In genomic region chr13:92529828-92530720, GRCm38 (mm10) we compare ENCODE assay signal across 8 mouse cellular contexts. TPM values are rescaled to one million over a fixed set of nuclear protein-coding genes. Genes with fewer than 3 reads are reported as not detected.
DNase-seq lines count a peak whose midpoint lies in the region; ATAC-seq and TF ChIP-seq lines count a peak whose summit lies in the region.

No protein-coding gene starts in this region.

- H3ac ChIP-seq in C2C12 (ENCODE audit: control insufficient read depth, insufficient read length, low read depth) = peak overlapping the region; percentile 88

- peak overlapping the region; percentile 92 for H3K27ac ChIP-seq in forebrain, embryonic 10.5 days
- H3K27ac ChIP-seq in limb, embryonic 15.5 days = peak overlapping the region; percentile 96
- H3K27ac ChIP-seq in stomach, postnatal 0 days (replicated peaks) = peak overlapping the region; percentile 95

- peaks cover 12% of the 10 kb centered on the region for H3K79me3 ChIP-seq in C2C12 (ENCODE audit: low read depth)

- no peak for DNase-seq in frontal cortex, postnatal 36 days (ENCODE audit: low spot score in 2 of 2)
- DNase-seq in forebrain, embryonic 10.5 days (ENCODE audit: extremely low spot score, low spot score) = no peak
- DNase-seq in stomach, postnatal 0 days (ENCODE audit: low spot score) = no peak
- no peak for DNase-seq in gastrocnemius, postnatal 25 days
- no peak for DNase-seq in frontal cortex, postnatal 25 days (ENCODE audit: low spot score in 2 of 2)

- peaks cover 14% of the 10 kb centered on the region for H3K4me1 ChIP-seq in forebrain, embryonic 10.5 days
- peaks cover 5% of the 10 kb centered on the region; the same call in 1 of the 2 replicates for H3K4me1 ChIP-seq in limb, embryonic 15.5 days
- H3K4me1 ChIP-seq in stomach, postnatal 0 days (replicated peaks; ENCODE audit: control insufficient read depth, insufficient read depth) = no peaks in the 10 kb centered on the region

- TF ChIP-seq EP300 in stomach, postnatal 0 days (optimal IDR thresholded peaks at IDR 0.05) = no peak

- no peaks in the 10 kb centered on the region for H3K36me3 ChIP-seq in C2C12 (ENCODE audit: control insufficient read depth, insufficient read depth)
- no peaks in the 10 kb centered on the region; the same call in 1 of the 2 replicates for H3K36me3 ChIP-seq in forebrain, embryonic 10.5 days (replicated peaks)
- H3K36me3 ChIP-seq in limb, embryonic 15.5 days = 0 out of 2 replicates have a peak, but pooled peaks cover 2% of the 10 kb centered on the region
- no peaks in the 10 kb centered on the region for H3K36me3 ChIP-seq in stomach, postnatal 0 days (ENCODE audit: control insufficient read depth, insufficient read depth, low read length)

- peak overlapping the region; percentile 55 for H3K4me2 ChIP-seq in limb, embryonic 15.5 days
- peak overlapping the region; percentile 77 for H3K4me2 ChIP-seq in stomach, postnatal 0 days (replicated peaks; ENCODE audit: low read depth)

- peak overlapping the region; percentile 49 for H3K4me3 ChIP-seq in C2C12 (ENCODE audit: insufficient read depth, poor library complexity, severe bottlenecking)
- H3K4me3 ChIP-seq in forebrain, embryonic 10.5 days = peak overlapping the region; percentile 75
- H3K4me3 ChIP-seq in limb, embryonic 15.5 days = peak overlapping the region; percentile 80
- peak overlapping the region; percentile 78 for H3K4me3 ChIP-seq in stomach, postnatal 0 days (ENCODE audit: low read depth, low read length)

- peak; percentile 82; the same call in 1 of the 2 replicates for ATAC-seq in frontal cortex, adult (ENCODE audit: low TSS enrichment)
- ATAC-seq in limb, embryonic 15.5 days (ENCODE audit: insufficient number of reproducible peaks, low FRiP score, low TSS enrichment, low read depth) = peak; percentile 85
- no peak for ATAC-seq in stomach, postnatal 0 days (ENCODE audit: low FRiP score, low TSS enrichment)

- WGBS in forebrain, embryonic 10.5 days = 4% methylated on average over 47 of the region's 47 CpGs
- 1% methylated on average over 45 of the region's 47 CpGs for WGBS in limb, embryonic 15.5 days
- 2% methylated on average over 46 of the region's 47 CpGs for WGBS in stomach, postnatal 0 days

- H3K9ac ChIP-seq in limb, embryonic 15.5 days = peak overlapping the region; percentile 61
- H3K9ac ChIP-seq in stomach, postnatal 0 days (ENCODE audit: low read length) = peak overlapping the region; percentile 82

- no peaks in the 10 kb centered on the region for H3K9me3 ChIP-seq in forebrain, embryonic 10.5 days
- no peaks in the 10 kb centered on the region for H3K9me3 ChIP-seq in limb, embryonic 15.5 days
- no peaks in the 10 kb centered on the region for H3K9me3 ChIP-seq in stomach, postnatal 0 days (ENCODE audit: control insufficient read depth, low read length)

- H3K27me3 ChIP-seq in C2C12 (ENCODE audit: control insufficient read depth, insufficient read depth, insufficient read length) = no peaks in the 10 kb centered on the region
- no peaks in the 10 kb centered on the region for H3K27me3 ChIP-seq in forebrain, embryonic 10.5 days (ENCODE audit: poor library complexity, severe bottlenecking)
- no peaks in the 10 kb centered on the region for H3K27me3 ChIP-seq in limb, embryonic 15.5 days
- no peaks in the 10 kb centered on the region for H3K27me3 ChIP-seq in stomach, postnatal 0 days (ENCODE audit: control insufficient read depth, insufficient read depth, low read length)

- H3K79me2 ChIP-seq in C2C12 (ENCODE audit: control insufficient read depth, insufficient read depth) = peaks cover 23% of the 10 kb centered on the region

- TF ChIP-seq CTCF in C2C12 (IDR thresholded peaks at IDR 0.05; ENCODE audit: control insufficient read depth, insufficient read depth, insufficient read length) = no peak
- no peak for TF ChIP-seq CTCF in stomach, postnatal 0 days (IDR thresholded peaks at IDR 0.05; ENCODE audit: low read depth)

TF ChIP-seq in C2C12, 6 proteins besides CTCF, POLR2A, EP300 and RAD21:
- TF ChIP-seq FOSL1 (IDR thresholded peaks at IDR 0.05; ENCODE audit: insufficient read depth, low read length, poor library complexity, severe bottlenecking) (no peak), CEBPB (IDR thresholded peaks at IDR 0.05; ENCODE audit: low read depth) (no peak), MAX (IDR thresholded peaks at IDR 0.05) (no peak), USF1 (IDR thresholded peaks at IDR 0.05; ENCODE audit: low read depth) (no peak), MYOD1 (IDR thresholded peaks at IDR 0.05; ENCODE audit: control insufficient read depth, insufficient read length, low read depth) (no peak), MYOG (IDR thresholded peaks at IDR 0.05; ENCODE audit: control insufficient read depth, extremely low read depth, insufficient read length) (no peak)

RNA-seq across cellular contexts. Expression of gene Zfyve16, which starts 0.6 kb away (rescaled TPM):
- 2.6 TPM for polyA plus RNA-seq in C2C12 (2012; fragmentation: generic; extraction: Trizol)
- polyA plus RNA-seq in forebrain, embryonic 10.5 days (2016; fragmentation: Nextera tagmentation; extraction: Ambion mirVana) = 10.0 and 10.3 TPM in 2 replicates
- polyA plus RNA-seq in limb, embryonic 15.5 days (2015; fragmentation: Nextera tagmentation; extraction: Ambion mirVana) = 10.9 and 11.5 TPM in 2 replicates
- polyA plus RNA-seq in stomach, postnatal 0 days (2015; fragmentation: Nextera tagmentation; extraction: Ambion mirVana) = 3.9 and 4.2 TPM in 2 replicates
- 1 to 10 TPM; 8.6 to 8.7 TPM for total RNA-seq in gastrocnemius, postnatal 25 days (2021)

RNA-seq across cellular contexts. Expression of gene Spz1, which starts 45.9 kb away (rescaled TPM):
- 0.06 TPM for polyA plus RNA-seq in C2C12 (2012; fragmentation: generic; extraction: Trizol)
- not detected in 2 replicates for polyA plus RNA-seq in forebrain, embryonic 10.5 days (2016; fragmentation: Nextera tagmentation; extraction: Ambion mirVana)
- not detected in 2 replicates for polyA plus RNA-seq in limb, embryonic 15.5 days (2015; fragmentation: Nextera tagmentation; extraction: Ambion mirVana)
- polyA plus RNA-seq in stomach, postnatal 0 days (2015; fragmentation: Nextera tagmentation; extraction: Ambion mirVana) = not detected in 2 replicates
- not detected for total RNA-seq in gastrocnemius, postnatal 25 days (2021)

RNA-seq across cellular contexts. Expression of gene Fam151b, which starts 46.3 kb away (rescaled TPM):
- polyA plus RNA-seq in C2C12 (2012; fragmentation: generic; extraction: Trizol) = 0.57 TPM
- polyA plus RNA-seq in forebrain, embryonic 10.5 days (2016; fragmentation: Nextera tagmentation; extraction: Ambion mirVana) = 0.24 TPM in 1 of 2 replicates, not detected in the other
- 0.37 TPM in 1 of 2 replicates, not detected in the other for polyA plus RNA-seq in limb, embryonic 15.5 days (2015; fragmentation: Nextera tagmentation; extraction: Ambion mirVana)
- polyA plus RNA-seq in stomach, postnatal 0 days (2015; fragmentation: Nextera tagmentation; extraction: Ambion mirVana) = 0.10 and 0.22 TPM in 2 replicates
- total RNA-seq in gastrocnemius, postnatal 25 days (2021) = 1 to 10 TPM; 2.0 to 2.4 TPM
